Mouse (Mus musculus): ENCODE measurements at regions not wholly inside any gene's neighbourhood (a gene's known extent, or its start where the extent isn't known, plus 50 kb on each side); places are given as distances from the start of the nearest gene placed in this dataset.

DNA sequence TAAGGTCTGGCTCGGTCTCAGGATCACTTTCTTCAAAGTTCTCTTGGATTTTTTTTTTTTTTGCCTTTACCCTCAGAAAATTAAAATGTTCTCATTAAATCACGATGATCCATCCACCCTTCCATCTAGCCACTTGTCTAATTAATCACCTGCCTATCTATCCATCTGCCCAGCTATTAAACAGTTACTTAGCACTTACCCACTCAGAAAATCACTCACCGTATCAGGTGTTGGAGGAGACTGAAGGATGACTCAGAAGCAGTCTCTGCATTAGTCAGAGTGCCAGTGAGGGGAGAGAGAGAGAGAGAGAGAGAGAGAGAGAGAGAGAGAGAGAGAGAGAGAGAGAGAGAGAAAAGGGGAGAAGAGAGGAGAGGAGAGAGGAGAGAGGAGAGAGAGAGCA is 134.1 kb downstream of the 4930564D02Rik start:
- Histone ChIP-seq H3K4me3 (ENCODE audit: control insufficient read depth in 1 of 2, insufficient read depth in 1 of 2, low read depth in 2 of 2, low read length in 2 of 2) (no peak overlapping the region), H3K4me1 (ENCODE audit: control insufficient read depth in 1 of 2, insufficient read depth in 2 of 2, low read length in 2 of 2) (no peaks in the 10 kb centered on the region), H3K79me2 (ENCODE audit: control insufficient read depth, insufficient read depth, low read length, poor library complexity) (no peaks in the 10 kb centered on the region), H3K36me3 (ENCODE audit: control insufficient read depth in 1 of 2, insufficient read depth in 2 of 2, low read length in 2 of 2) (no peaks in the 10 kb centered on the region), H3K27me3 (ENCODE audit: control insufficient read depth in 1 of 2, insufficient read depth in 2 of 2, low read length in 2 of 2) (no peaks in the 10 kb centered on the region), H3K27ac (ENCODE audit: control insufficient read depth, low read depth, low read length) (no peak overlapping the region), H3K9ac (ENCODE audit: control insufficient read depth, low read depth, low read length, poor library complexity, severe bottlenecking) (no peak overlapping the region), H3K9me3 (replicated peaks; ENCODE audit: insufficient read depth, low read length) (no peaks in the 10 kb centered on the region)
- no peak for DNase-seq (ENCODE audit: low read depth, low spot score)
- TF ChIP-seq GATA1 (IDR thresholded peaks at IDR 0.05; ENCODE audit: low read depth, low read length) = no peak
- no peak for TF ChIP-seq MYC (IDR thresholded peaks at IDR 0.05; ENCODE audit: low read depth, low read length)
- TF ChIP-seq TCF12 (IDR thresholded peaks at IDR 0.05; ENCODE audit: low read depth, low read length) = no peak
- TF ChIP-seq MYB (IDR thresholded peaks at IDR 0.05; ENCODE audit: low read depth, low read length) = no peak
- TF ChIP-seq UBTF (IDR thresholded peaks at IDR 0.05; ENCODE audit: borderline replicate concordance, insufficient read depth, low read depth, low read length) = no peak
- TF ChIP-seq ELF1 (IDR thresholded peaks at IDR 0.05; ENCODE audit: low read depth, low read length) = no peak
- TF ChIP-seq MXI1 (IDR thresholded peaks at IDR 0.05; ENCODE audit: low read depth, low read length) = no peak
- no peak for TF ChIP-seq MEF2A (IDR thresholded peaks at IDR 0.05; ENCODE audit: extremely low read depth, insufficient replicate concordance, low read depth, low read length, poor library complexity, severe bottlenecking)
- no peak for TF ChIP-seq BHLHE40 (IDR thresholded peaks at IDR 0.05; ENCODE audit: borderline replicate concordance, low read depth, low read length)
- TF ChIP-seq CHD2 (IDR thresholded peaks at IDR 0.05; ENCODE audit: low read length) = no peak
- TF ChIP-seq SMC3 (IDR thresholded peaks at IDR 0.05; ENCODE audit: low read depth, low read length) = no peak

DNA sequence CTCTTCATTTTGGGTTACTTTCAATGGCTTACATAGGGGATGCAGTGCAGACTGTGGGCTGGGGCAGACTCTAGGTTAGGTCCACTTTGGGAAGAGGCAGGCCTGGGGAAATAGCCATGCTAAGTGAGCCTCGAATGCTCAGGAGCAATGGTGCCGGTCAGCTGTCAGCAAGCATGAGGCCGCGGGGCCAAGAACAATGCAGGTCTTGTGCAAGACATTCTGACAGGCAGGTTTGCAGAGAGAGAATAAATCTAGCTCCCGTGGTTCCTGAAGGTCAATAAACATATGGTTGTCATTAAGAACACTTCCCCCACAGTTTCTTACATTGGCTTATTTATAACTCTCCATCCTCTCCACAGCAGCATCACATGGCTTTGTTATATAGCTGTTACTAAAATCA is 142.5 kb downstream of the 4930564D02Rik start:
- TF ChIP-seq CTCF (IDR thresholded peaks at IDR 0.05 in 2 of 3, conservative IDR thresholded peaks at IDR 0.05 in 1 of 3; ENCODE audit: control insufficient read depth in 1 of 3, insufficient read depth in 1 of 3, low read depth in 2 of 3, low read length in 3 of 3, poor library complexity in 1 of 3, severe bottlenecking in 1 of 3) (no peak), MAX (IDR thresholded peaks at IDR 0.05; ENCODE audit: low read length) (no peak), TAL1 (IDR thresholded peaks at IDR 0.05; ENCODE audit: low read length) (no peak), ZMIZ1 (IDR thresholded peaks at IDR 0.05; ENCODE audit: low read depth, low read length) (no peak), ZNF384 (IDR thresholded peaks at IDR 0.05; ENCODE audit: low read depth, low read length) (no peak), UBTF (IDR thresholded peaks at IDR 0.05; ENCODE audit: borderline replicate concordance, insufficient read depth, low read depth, low read length) (no peak)
- H3K9ac ChIP-seq (ENCODE audit: control insufficient read depth, low read depth, low read length, poor library complexity, severe bottlenecking) = no peak overlapping the region
- H3K79me2 ChIP-seq (ENCODE audit: control insufficient read depth, insufficient read depth, low read length, poor library complexity) = no peaks in the 10 kb centered on the region
- no peaks in the 10 kb centered on the region for H3K4me1 ChIP-seq (ENCODE audit: control insufficient read depth in 1 of 2, insufficient read depth in 2 of 2, low read length in 2 of 2)
- no peaks in the 10 kb centered on the region for H3K9me3 ChIP-seq (replicated peaks; ENCODE audit: insufficient read depth, low read length)
- no peaks in the 10 kb centered on the region for H3K27me3 ChIP-seq (ENCODE audit: control insufficient read depth in 1 of 2, insufficient read depth in 2 of 2, low read length in 2 of 2)
- no peak for DNase-seq (ENCODE audit: low read depth, low spot score)
- no peak overlapping the region for H3K4me3 ChIP-seq (ENCODE audit: control insufficient read depth in 1 of 2, insufficient read depth in 1 of 2, low read depth in 2 of 2, low read length in 2 of 2)
- no peaks in the 10 kb centered on the region for H3K36me3 ChIP-seq (ENCODE audit: control insufficient read depth in 1 of 2, insufficient read depth in 2 of 2, low read length in 2 of 2)
- H3K27ac ChIP-seq (ENCODE audit: control insufficient read depth, low read depth, low read length) = no peak overlapping the region
